Mouse (Mus musculus) kidney, adult 2 months (tissue): ENCODE measurements around the gene Tdrd6. TPM values are rescaled to one million over a fixed set of nuclear protein-coding genes. Genes with fewer than 3 reads are reported as not detected.
A peak's percentile ranks its signal among the peaks of the same experiment; 100 is the strongest.

Experiments used
- DNase-seq: peaks from one replicate; pipeline ENCODE4 v3.0.0; 2021
- H3K27ac ChIP-seq: fragments of 200-500 bp; 2 replicates; pipeline ENCODE4 v1.5.1; 2012; ENCODE audit warnings: low read depth, low read length, control low read depth, inconsistent platforms; ENCODE audit not compliant: insufficient read depth
- H3K27me3 ChIP-seq: fragments of 200-500 bp; replicated peaks from 2 replicates; pipeline ENCODE4 v1.6.1; 2012; ENCODE audit warnings: mild to moderate bottlenecking, moderate library complexity, low read length, inconsistent platforms; ENCODE audit not compliant: control insufficient read depth, insufficient read depth
- H3K36me3 ChIP-seq: fragments of 200-500 bp; 2 replicates; pipeline ENCODE4 v1.6.1; 2012; ENCODE audit warnings: mild to moderate bottlenecking, moderate library complexity, low read length, inconsistent platforms; ENCODE audit not compliant: control insufficient read depth, insufficient read depth
- H3K4me1 ChIP-seq: fragments of 200-500 bp; 2 replicates; pipeline ENCODE4 v1.6.1; 2011; ENCODE audit warnings: low read length; ENCODE audit not compliant: control insufficient read depth, insufficient read depth
- H3K4me3 ChIP-seq: fragments of 200-500 bp; 2 replicates; pipeline ENCODE4 v1.5.1; 2011; ENCODE audit warnings: mild to moderate bottlenecking, low read depth, low read length, control low read depth; ENCODE audit not compliant: insufficient read depth
- CTCF ChIP-seq: fragments of 200-500 bp; conservative IDR thresholded peaks from 2 replicates; pipeline ENCODE4 v1.5.1; 2011; ENCODE audit warnings: low read depth, mild to moderate bottlenecking, control low read depth, low read length, moderate library complexity, mixed read lengths; ENCODE audit not compliant: insufficient read depth, insufficient read length
- POLR2A ChIP-seq: fragments of 200-500 bp; IDR thresholded peaks from one replicate; pipeline ENCODE4 v1.6.1; 2011; ENCODE audit warnings: low read depth, low read length, control low read depth
- WGBS: fragments of 180-500 bp; shearing (Covaris S2); methylation state at CpG from one replicate; pipeline ENCODE4 v1.1.7; 2018; 5-methylcytosine and 5-hydroxymethylcytosine counted together
- polyA plus RNA-seq: library from polyadenylated mRNA; depleted of rRNA; stranded (reverse); fragments of >200 nt; gene quantifications from 2 replicates; pipeline ENCODE4 v1.2.3, GENCODE M21; 2012

Tdrd6 gene
- polyA plus RNA-seq, 1 experiment = 0.34 TPM

DNA sequence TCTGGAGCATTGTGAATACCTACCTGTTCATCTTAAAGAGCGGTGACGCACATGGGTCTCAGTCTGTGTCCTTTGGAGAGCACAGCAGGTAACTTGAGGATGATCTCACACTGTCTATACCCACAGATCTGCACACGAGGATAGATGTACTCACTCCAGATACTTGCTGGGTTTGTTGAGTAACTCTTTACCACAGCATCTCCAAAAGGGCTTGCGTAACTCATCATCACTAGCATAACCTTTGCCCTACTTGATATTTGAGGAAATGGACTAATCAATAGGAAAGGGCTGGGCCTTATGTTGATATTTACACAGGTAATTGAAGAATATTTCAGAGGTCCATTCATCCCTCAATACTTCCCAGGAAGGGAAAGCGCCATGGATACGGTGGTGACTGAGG, 40.3 kb downstream of the Tdrd6 start:
- DNase-seq = no peak
- 95% methylated on average over 6 of the region's 6 CpGs for WGBS

GRCm38 (mm10) chr17:43587278-43587677, 42.8 kb downstream of the Tdrd6 start:
- TF ChIP-seq POLR2A (no peak), CTCF (no peak)
- H3K4me3 ChIP-seq = no peak overlapping the region
- 89% methylated on average over 2 of the region's 2 CpGs for WGBS
- DNase-seq = no peak
- H3K4me1 ChIP-seq = no peaks in the 10 kb centered on the region
- no peak overlapping the region for H3K27ac ChIP-seq
- H3K27me3 ChIP-seq = no peaks in the 10 kb centered on the region
- no peaks in the 10 kb centered on the region for H3K36me3 ChIP-seq

More for the DNA sequence above, 40.3 kb downstream of the Tdrd6 start:
- Histone ChIP-seq H3K4me1 (no peaks in the 10 kb centered on the region), H3K27ac (no peak overlapping the region), H3K27me3 (no peaks in the 10 kb centered on the region), H3K4me3 (no peak overlapping the region), H3K36me3 (no peaks in the 10 kb centered on the region)
- TF ChIP-seq CTCF = no peak

DNA sequence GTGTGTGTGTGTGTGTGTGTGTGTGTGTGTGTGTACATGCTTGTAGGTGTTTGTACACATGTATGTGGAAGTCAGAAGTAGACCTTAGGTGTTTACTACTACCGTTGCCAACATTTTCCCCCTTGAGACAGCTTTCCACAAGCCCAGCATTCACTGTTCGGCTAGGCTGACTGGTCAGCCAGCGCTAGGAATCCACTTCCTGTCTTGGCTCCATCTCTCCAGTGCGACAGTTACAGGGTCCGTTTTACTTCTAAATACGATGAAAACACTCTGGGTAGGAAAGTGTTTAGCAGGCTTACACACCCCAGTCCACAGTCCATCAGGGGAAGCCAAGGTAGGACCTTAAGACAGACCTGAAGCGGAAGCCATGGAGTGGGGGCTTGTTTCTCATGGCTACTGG, 45.3 kb downstream of the Tdrd6 start:
- no peak for DNase-seq
- no peaks in the 10 kb centered on the region; the same call in 1 of the 2 replicates for H3K4me1 ChIP-seq
- H3K4me3 ChIP-seq = no peak overlapping the region
- 47% methylated on average over 7 of the region's 7 CpGs for WGBS
- no peaks in the 10 kb centered on the region for H3K27me3 ChIP-seq
- no peak overlapping the region for H3K27ac ChIP-seq
- TF ChIP-seq POLR2A (no peak), CTCF (no peak)
- H3K36me3 ChIP-seq = no peaks in the 10 kb centered on the region

- H3K4me3 ChIP-seq = peak overlapping the region; percentile 2; the same call in 1 of the 2 replicates
- no peaks in the 10 kb centered on the region for H3K36me3 ChIP-seq
- no peak overlapping the region for H3K27ac ChIP-seq
- H3K27me3 ChIP-seq = no peaks in the 10 kb centered on the region
- WGBS = 19% methylated on average over 8 of the region's 8 CpGs
- TF ChIP-seq POLR2A (no peak), CTCF (no peak)
- DNase-seq = peak; percentile 40
- H3K4me1 ChIP-seq = no peaks in the 10 kb centered on the region; the same call in 1 of the 2 replicates
These were observed 49.1 kb downstream of the Tdrd6 start for GRCm38 (mm10) chr17:43581012-43581467.

DNA sequence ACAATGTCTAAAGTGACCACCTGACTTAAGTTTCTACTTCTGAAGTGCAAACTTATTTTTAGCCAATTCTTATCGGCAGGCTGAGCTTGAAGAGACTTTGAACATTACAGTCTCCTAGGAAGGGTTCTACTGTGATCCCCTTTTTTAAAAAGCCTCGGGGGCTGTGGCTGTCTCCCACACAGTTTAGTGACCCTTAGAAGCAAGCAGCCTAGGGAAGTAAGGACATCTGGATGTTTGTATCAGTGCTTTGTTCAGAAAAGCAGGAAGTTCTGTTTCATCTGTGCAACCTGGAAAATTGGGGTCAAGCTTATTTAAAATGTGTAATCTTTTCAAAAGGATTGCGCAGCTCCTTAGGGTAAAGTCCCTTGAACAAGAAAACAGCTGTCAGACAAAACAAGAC, 49.6 kb downstream of the Tdrd6 start:
- H3K4me3 ChIP-seq = no peak overlapping the region
- H3K27ac ChIP-seq = no peak overlapping the region
- H3K4me1 ChIP-seq = no peaks in the 10 kb centered on the region; the same call in 1 of the 2 replicates
- no peak for DNase-seq
- no peaks in the 10 kb centered on the region for H3K36me3 ChIP-seq
- TF ChIP-seq POLR2A (no peak), CTCF (no peak)
- 30% methylated on average over 3 of the region's 3 CpGs for WGBS
- H3K27me3 ChIP-seq = no peaks in the 10 kb centered on the region

GRCm38 (mm10) chr17:43573624-43574073, 56.5 kb downstream of the Tdrd6 start:
- H3K27me3 ChIP-seq = no peaks in the 10 kb centered on the region
- no peak for TF ChIP-seq CTCF
- no peak for TF ChIP-seq POLR2A
- H3K27ac ChIP-seq = no peak overlapping the region
- no peaks in the 10 kb centered on the region for H3K4me1 ChIP-seq
- DNase-seq = peak; percentile 5
- no peaks in the 10 kb centered on the region for H3K36me3 ChIP-seq
- no peak overlapping the region for H3K4me3 ChIP-seq
- WGBS = 41% methylated on average over 3 of the region's 3 CpGs

GRCm38 (mm10) chr17:43569287-43569686, 60.8 kb downstream of the Tdrd6 start:
- Histone ChIP-seq H3K4me1 (no peaks in the 10 kb centered on the region), H3K36me3 (no peaks in the 10 kb centered on the region), H3K4me3 (no peak overlapping the region), H3K27me3 (no peaks in the 10 kb centered on the region), H3K27ac (no peak overlapping the region)
- WGBS = 39% methylated on average over 7 of the region's 7 CpGs
- no peak for TF ChIP-seq CTCF
- no peak for TF ChIP-seq POLR2A
- no peak for DNase-seq
